Mouse (Mus musculus) C2C12 (cell line): ENCODE measurements at regions not wholly inside any gene's neighbourhood (a gene's known extent, or its start where the extent isn't known, plus 50 kb on each side); places are given as distances from the start of the nearest gene placed in this dataset.

Source experiments
- CTCF ChIP-seq: IDR thresholded peaks from one replicate; pipeline ENCODE4 v1.5.1; 2011; ENCODE audit not compliant: control insufficient read depth, insufficient read depth, insufficient read length
- MYOG ChIP-seq: IDR thresholded peaks from one replicate; pipeline ENCODE4 v1.6.1; 2011; ENCODE audit not compliant: control insufficient read depth, insufficient read length; ENCODE audit errors: extremely low read depth

DNA sequence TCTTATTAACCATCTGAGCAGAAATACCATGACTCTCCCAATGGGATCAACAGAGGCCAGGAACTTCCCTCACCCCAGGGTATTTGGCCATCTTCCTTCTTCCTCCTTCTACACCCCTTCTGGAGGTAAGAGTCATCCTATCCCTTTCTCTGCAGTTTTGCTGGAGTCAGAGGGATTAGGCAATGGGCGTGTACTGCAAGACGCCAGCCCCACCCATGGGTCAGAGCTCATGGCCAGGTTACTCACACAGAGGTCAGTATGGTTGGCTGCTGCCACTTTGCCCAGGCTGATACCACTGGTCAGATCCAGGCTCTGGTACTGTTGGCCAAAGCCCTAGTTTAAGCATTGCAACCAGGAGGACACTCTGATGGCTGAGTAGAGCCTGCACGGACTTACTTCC is 157.3 kb upstream of the Nrip1 start:
- TF ChIP-seq CTCF (no peak), MYOG (no peak)
